Mouse (Mus musculus): ENCODE measurements around the gene Snx33. TPM values are rescaled to one million over a fixed set of nuclear protein-coding genes. Genes with fewer than 3 reads are reported as not detected.
A peak's percentile ranks its signal among the peaks of the same experiment; 100 is the strongest.
"Not testable (repeated sequence)": the region's sequence is repeated elsewhere in the genome, so short reads cannot be mapped to it uniquely, and the experiment has no call there.

Snx33 gene
- polyA plus RNA-seq, 1 experiment from 2014 or later: 6.0 TPM

DNA sequence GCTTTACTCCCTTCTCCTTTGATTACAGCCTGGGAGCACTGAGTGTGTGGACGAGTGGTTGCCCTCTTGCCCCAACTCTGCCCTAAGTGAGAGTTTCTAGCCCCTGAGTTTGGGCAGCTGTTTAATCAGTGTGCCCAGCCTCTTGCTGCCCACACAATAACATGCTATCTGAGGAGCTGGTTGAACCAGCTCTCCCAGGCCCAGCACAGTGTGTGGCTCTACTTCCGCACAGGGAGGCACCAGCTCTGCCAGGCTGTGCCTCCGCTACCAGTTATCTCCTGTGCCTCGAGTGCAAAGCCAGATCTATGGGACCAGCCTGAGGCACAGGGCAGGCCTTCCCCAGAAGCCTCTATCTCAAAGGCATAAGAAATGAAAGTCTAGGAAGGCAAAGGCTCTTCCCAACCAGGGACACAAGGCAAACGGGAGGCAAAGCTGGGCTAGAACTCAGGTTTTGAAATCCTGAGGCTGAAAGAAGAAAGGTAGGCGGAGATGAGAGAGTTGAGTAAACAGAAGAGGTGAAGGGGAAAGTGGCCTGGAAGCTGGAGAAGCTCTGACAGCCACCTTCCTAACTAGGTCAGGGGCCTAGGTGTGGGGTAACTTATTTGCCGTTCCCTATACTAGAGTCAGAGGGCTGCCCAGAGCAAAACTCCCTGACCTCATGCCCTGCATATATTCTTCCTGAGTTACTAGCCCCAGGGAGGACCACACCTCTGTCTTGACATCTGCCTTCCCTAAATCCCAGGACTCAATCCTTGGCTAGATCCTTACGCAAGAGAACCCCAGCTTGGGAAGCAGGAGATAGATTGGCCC is 4.1 kb downstream of the Snx33 start:
- no peak for ATAC-seq (ENCODE audit: low FRiP score)
- H3K4me1 ChIP-seq: peaks cover 51% of the 10 kb centered on the region
- H3K9ac ChIP-seq: peak overlapping the region; percentile 30
- H3K36me3 ChIP-seq (replicated peaks): peaks cover 13% of the 10 kb centered on the region
- H3K9me3 ChIP-seq: 0 out of 2 replicates have a peak, but pooled peaks cover 6% of the 10 kb centered on the region
- peak overlapping the region; percentile 17 for H3K4me3 ChIP-seq (replicated peaks)
- 79% methylated on average over 8 of the region's 8 CpGs for WGBS
- no peaks in the 10 kb centered on the region; the same call in 1 of the 2 replicates for H3K27me3 ChIP-seq
- H3K27ac ChIP-seq: no peak overlapping the region
- peak overlapping the region; percentile 43 for H3K4me2 ChIP-seq

GRCm38 (mm10) chr9:56922746-56923145 is 5.4 kb downstream of the Snx33 start:
- Histone ChIP-seq H3K4me1 (peaks cover 46% of the 10 kb centered on the region), H3K9ac (no peak overlapping the region), H3K27ac (no peak overlapping the region), H3K9me3 (0 out of 2 replicates have a peak, but pooled peaks cover 6% of the 10 kb centered on the region), H3K36me3 (replicated peaks) (peaks cover 22% of the 10 kb centered on the region), H3K4me3 (replicated peaks) (no peak overlapping the region), H3K4me2 (no peak overlapping the region), H3K27me3 (no peaks in the 10 kb centered on the region)
- WGBS: 92% methylated on average over 4 of the region's 4 CpGs
- no peak for ATAC-seq (ENCODE audit: low FRiP score)

DNA sequence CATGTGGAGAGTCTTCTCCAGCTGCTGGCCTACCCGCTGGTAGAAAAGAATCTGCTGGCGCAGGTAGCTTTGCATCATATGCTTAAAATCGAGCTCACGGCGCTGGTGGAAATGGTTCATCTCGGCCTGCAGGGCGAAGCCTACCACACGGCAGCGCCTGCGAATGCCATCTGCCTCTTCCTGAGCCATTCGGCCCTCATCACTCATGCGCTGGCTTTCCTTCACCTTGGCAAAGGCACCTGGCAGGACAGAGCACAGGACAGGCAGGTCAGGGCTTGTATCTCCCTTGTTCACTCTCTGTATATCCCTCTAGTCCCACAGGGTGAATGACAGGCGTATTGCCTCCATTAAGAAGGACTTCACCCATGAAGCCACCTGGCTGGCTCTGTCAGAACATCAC is 9.7 kb downstream of the Snx33 start:
- H3K27me3 ChIP-seq: no peaks in the 10 kb centered on the region
- 94% methylated on average over 13 of the region's 13 CpGs for WGBS
- 0 out of 2 replicates have a peak, but pooled peaks cover 6% of the 10 kb centered on the region for H3K9me3 ChIP-seq
- H3K27ac ChIP-seq: no peak overlapping the region
- H3K36me3 ChIP-seq (replicated peaks): peaks cover 32% of the 10 kb centered on the region
- H3K4me3 ChIP-seq (replicated peaks): no peak overlapping the region
- no peak overlapping the region for H3K9ac ChIP-seq
- H3K4me1 ChIP-seq: peaks cover 5% of the 10 kb centered on the region
- H3K4me2 ChIP-seq: no peak overlapping the region
- ATAC-seq (ENCODE audit: low FRiP score): no peak

- H3K27ac ChIP-seq: no peak overlapping the region
- no peaks in the 10 kb centered on the region for H3K27me3 ChIP-seq
- H3K4me2 ChIP-seq: no peak overlapping the region
- peaks cover 28% of the 10 kb centered on the region for H3K36me3 ChIP-seq (replicated peaks)
- WGBS: 67% methylated on average over 2 of the region's 2 CpGs
- no peak overlapping the region for H3K9ac ChIP-seq
- H3K4me3 ChIP-seq (replicated peaks): no peak overlapping the region
- ATAC-seq (ENCODE audit: low FRiP score): no peak
- 0 out of 2 replicates have a peak, but pooled peaks cover 6% of the 10 kb centered on the region for H3K9me3 ChIP-seq
- no peaks in the 10 kb centered on the region for H3K4me1 ChIP-seq
Measured at GRCm38 (mm10) chr9:56917131-56917530, 11.0 kb downstream of the Snx33 start.

DNA sequence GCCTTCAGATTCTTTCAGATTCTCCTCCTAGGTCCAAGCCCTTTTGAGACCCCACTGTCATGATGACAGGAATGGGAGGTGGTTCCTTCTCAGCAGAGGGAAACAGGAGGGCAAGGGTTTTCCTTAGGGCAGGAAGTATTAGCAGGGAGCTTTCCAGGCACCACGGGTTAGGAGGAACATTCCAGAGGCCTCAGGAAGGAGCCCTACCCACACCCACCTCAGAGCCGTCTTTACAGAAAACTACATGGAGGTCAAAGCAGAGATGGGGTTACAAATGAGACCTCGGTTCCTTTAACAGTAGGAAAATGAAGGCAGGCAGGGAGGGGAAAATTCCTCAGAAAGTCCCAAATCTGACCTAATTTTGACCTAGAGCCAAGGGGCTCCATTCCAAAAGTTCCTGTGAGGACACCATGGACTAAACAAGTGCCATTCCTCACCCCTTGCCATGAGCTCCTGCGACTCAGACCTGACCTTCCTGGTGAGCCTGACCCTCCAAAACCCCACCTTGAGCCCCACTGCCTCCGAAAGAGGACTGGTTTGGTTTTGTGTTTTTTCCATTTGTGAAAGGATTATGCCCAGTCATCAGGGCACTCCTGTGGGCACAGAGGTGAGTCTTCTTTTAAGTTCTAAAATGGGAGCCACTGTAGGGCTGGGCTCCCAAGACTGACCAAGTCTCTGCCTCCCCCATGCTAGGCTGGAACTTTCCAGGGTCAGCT is 12.3 kb downstream of the Snx33 start:
- no peaks in the 10 kb centered on the region for H3K9me3 ChIP-seq
- H3K27ac ChIP-seq: no peak overlapping the region
- no peaks in the 10 kb centered on the region for H3K4me1 ChIP-seq
- peaks cover 19% of the 10 kb centered on the region for H3K36me3 ChIP-seq (replicated peaks)
- H3K27me3 ChIP-seq: no peaks in the 10 kb centered on the region
- no peak overlapping the region for H3K4me2 ChIP-seq
- H3K9ac ChIP-seq: no peak overlapping the region
- WGBS: 89% methylated on average over 5 of the region's 5 CpGs
- no peak overlapping the region for H3K4me3 ChIP-seq (replicated peaks)
- no peak for ATAC-seq (ENCODE audit: low FRiP score)

GRCm38 (mm10) chr9:56915116-56915515 is 13.1 kb downstream of the Snx33 start:
- Histone ChIP-seq H3K27me3 (no peaks in the 10 kb centered on the region), H3K36me3 (replicated peaks) (peaks cover 19% of the 10 kb centered on the region), H3K4me3 (replicated peaks) (no peak overlapping the region), H3K27ac (no peak overlapping the region), H3K4me2 (no peak overlapping the region), H3K9me3 (no peaks in the 10 kb centered on the region), H3K9ac (no peak overlapping the region), H3K4me1 (no peaks in the 10 kb centered on the region)
- ATAC-seq (ENCODE audit: low FRiP score): no peak
- 83% methylated on average over 1 of the region's 1 CpGs for WGBS

DNA sequence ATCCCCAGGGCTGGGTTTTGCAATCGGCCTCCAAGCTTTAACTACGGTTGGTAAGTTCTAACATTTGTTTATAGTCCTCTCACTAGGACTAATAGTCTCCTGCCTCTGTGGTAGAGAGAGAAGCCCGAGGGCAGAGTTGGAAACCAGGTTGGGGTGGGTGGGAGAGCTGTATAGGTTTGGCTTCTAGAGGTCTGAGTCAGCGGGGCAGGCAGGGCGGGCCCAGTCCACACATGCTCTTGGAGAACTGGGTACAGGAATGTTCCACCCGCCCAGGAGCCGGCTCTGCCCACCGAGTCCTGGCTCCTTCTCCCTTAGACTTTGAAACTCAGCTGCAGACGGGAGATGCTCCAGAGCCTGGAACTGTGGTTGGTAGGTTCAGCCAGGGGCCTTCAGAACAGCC is 14.2 kb downstream of the Snx33 start:
- no peaks in the 10 kb centered on the region for H3K4me1 ChIP-seq
- no peaks in the 10 kb centered on the region for H3K9me3 ChIP-seq
- ATAC-seq (ENCODE audit: low FRiP score): no peak
- peaks cover 19% of the 10 kb centered on the region for H3K36me3 ChIP-seq (replicated peaks)
- H3K9ac ChIP-seq: no peak overlapping the region
- H3K4me2 ChIP-seq: no peak overlapping the region
- H3K4me3 ChIP-seq (replicated peaks): no peak overlapping the region
- H3K27ac ChIP-seq: no peak overlapping the region
- 89% methylated on average over 9 of the region's 9 CpGs for WGBS
- no peaks in the 10 kb centered on the region for H3K27me3 ChIP-seq

GRCm38 (mm10) chr9:56911017-56911416 is 17.2 kb downstream of the Snx33 start:
- H3K27me3 ChIP-seq: no peaks in the 10 kb centered on the region
- H3K4me2 ChIP-seq: no peak overlapping the region
- H3K36me3 ChIP-seq (replicated peaks): no peaks in the 10 kb centered on the region; the same call in 1 of the 2 replicates
- no peaks in the 10 kb centered on the region for H3K4me1 ChIP-seq
- 58% methylated on average over 1 of the region's 1 CpGs for WGBS
- H3K9me3 ChIP-seq: no peaks in the 10 kb centered on the region
- no peak for ATAC-seq (ENCODE audit: low FRiP score)
- H3K4me3 ChIP-seq (replicated peaks): no peak overlapping the region
- H3K27ac ChIP-seq: no peak overlapping the region
- H3K9ac ChIP-seq: no peak overlapping the region

- not testable (repeated sequence) for ATAC-seq (ENCODE audit: low FRiP score); H3K4me1 ChIP-seq; H3K4me3 ChIP-seq (replicated peaks); H3K9me3 ChIP-seq; H3K27ac ChIP-seq; H3K36me3 ChIP-seq (replicated peaks); H3K27me3 ChIP-seq; H3K9ac ChIP-seq; H3K4me2 ChIP-seq
- 53% methylated on average over 4 of the region's 4 CpGs for WGBS
Measured at GRCm38 (mm10) chr9:56909991-56910390, 18.2 kb downstream of the Snx33 start.

GRCm38 (mm10) chr9:56907549-56907948 is 20.6 kb downstream of the Snx33 start:
- Histone ChIP-seq H3K36me3 (replicated peaks) (no peaks in the 10 kb centered on the region), H3K27ac (no peak overlapping the region), H3K9me3 (no peaks in the 10 kb centered on the region), H3K27me3 (no peaks in the 10 kb centered on the region), H3K9ac (no peak overlapping the region), H3K4me1 (no peaks in the 10 kb centered on the region), H3K4me3 (replicated peaks) (no peak overlapping the region), H3K4me2 (no peak overlapping the region)
- 90% methylated on average over 9 of the region's 9 CpGs for WGBS
- no peak for ATAC-seq (ENCODE audit: low FRiP score)

GRCm38 (mm10) chr9:56903662-56904061 is 24.5 kb downstream of the Snx33 start:
- Histone ChIP-seq H3K36me3 (replicated peaks) (no peaks in the 10 kb centered on the region), H3K27me3 (no peaks in the 10 kb centered on the region), H3K9ac (no peak overlapping the region), H3K27ac (no peak overlapping the region), H3K9me3 (no peaks in the 10 kb centered on the region), H3K4me3 (replicated peaks) (no peak overlapping the region), H3K4me2 (no peak overlapping the region), H3K4me1 (no peaks in the 10 kb centered on the region)
- 83% methylated on average over 3 of the region's 3 CpGs for WGBS
- ATAC-seq (ENCODE audit: low FRiP score): no peak

GRCm38 (mm10) chr9:56901187-56901586 is 27.0 kb downstream of the Snx33 start:
- Histone ChIP-seq H3K4me3 (replicated peaks) (no peak overlapping the region), H3K4me2 (no peak overlapping the region), H3K27me3 (no peaks in the 10 kb centered on the region), H3K4me1 (no peaks in the 10 kb centered on the region), H3K36me3 (replicated peaks) (no peaks in the 10 kb centered on the region), H3K9ac (no peak overlapping the region), H3K9me3 (no peaks in the 10 kb centered on the region), H3K27ac (no peak overlapping the region)
- no peak for ATAC-seq (ENCODE audit: low FRiP score)
- WGBS: 74% methylated on average over 8 of the region's 8 CpGs

Measured in forebrain, embryonic 12.5 days (tissue).